Mouse (Mus musculus) kidney, adult 2 months (tissue): ENCODE results near the gene Btg2. TPM values are rescaled to one million over a fixed set of nuclear protein-coding genes. Genes with fewer than 3 reads are reported as not detected.

Experiments
- DNase-seq: peaks from one replicate; pipeline ENCODE4 v3.0.0; 2021
- H3K27ac ChIP-seq: fragments of 200-500 bp; 2 replicates; pipeline ENCODE4 v1.5.1; 2012; ENCODE audit warnings: low read depth, low read length, control low read depth, inconsistent platforms; ENCODE audit not compliant: insufficient read depth
- H3K27me3 ChIP-seq: fragments of 200-500 bp; replicated peaks from 2 replicates; pipeline ENCODE4 v1.6.1; 2012; ENCODE audit warnings: mild to moderate bottlenecking, moderate library complexity, low read length, inconsistent platforms; ENCODE audit not compliant: control insufficient read depth, insufficient read depth
- H3K36me3 ChIP-seq: fragments of 200-500 bp; 2 replicates; pipeline ENCODE4 v1.6.1; 2012; ENCODE audit warnings: mild to moderate bottlenecking, moderate library complexity, low read length, inconsistent platforms; ENCODE audit not compliant: control insufficient read depth, insufficient read depth
- H3K4me1 ChIP-seq: fragments of 200-500 bp; 2 replicates; pipeline ENCODE4 v1.6.1; 2011; ENCODE audit warnings: low read length; ENCODE audit not compliant: control insufficient read depth, insufficient read depth
- H3K4me3 ChIP-seq: fragments of 200-500 bp; 2 replicates; pipeline ENCODE4 v1.5.1; 2011; ENCODE audit warnings: mild to moderate bottlenecking, low read depth, low read length, control low read depth; ENCODE audit not compliant: insufficient read depth
- CTCF ChIP-seq: fragments of 200-500 bp; conservative IDR thresholded peaks from 2 replicates; pipeline ENCODE4 v1.5.1; 2011; ENCODE audit warnings: low read depth, mild to moderate bottlenecking, control low read depth, low read length, moderate library complexity, mixed read lengths; ENCODE audit not compliant: insufficient read depth, insufficient read length
- POLR2A ChIP-seq: fragments of 200-500 bp; IDR thresholded peaks from one replicate; pipeline ENCODE4 v1.6.1; 2011; ENCODE audit warnings: low read depth, low read length, control low read depth
- WGBS: fragments of 180-500 bp; shearing (Covaris S2); methylation state at CpG from one replicate; pipeline ENCODE4 v1.1.7; 2018; 5-methylcytosine and 5-hydroxymethylcytosine counted together
- polyA plus RNA-seq: library from polyadenylated mRNA; depleted of rRNA; stranded (reverse); fragments of >200 nt; gene quantifications from 2 replicates; pipeline ENCODE4 v1.2.3, GENCODE M21; 2012

Gene Btg2
- polyA plus RNA-seq, 1 experiment: 23.7 TPM

DNA sequence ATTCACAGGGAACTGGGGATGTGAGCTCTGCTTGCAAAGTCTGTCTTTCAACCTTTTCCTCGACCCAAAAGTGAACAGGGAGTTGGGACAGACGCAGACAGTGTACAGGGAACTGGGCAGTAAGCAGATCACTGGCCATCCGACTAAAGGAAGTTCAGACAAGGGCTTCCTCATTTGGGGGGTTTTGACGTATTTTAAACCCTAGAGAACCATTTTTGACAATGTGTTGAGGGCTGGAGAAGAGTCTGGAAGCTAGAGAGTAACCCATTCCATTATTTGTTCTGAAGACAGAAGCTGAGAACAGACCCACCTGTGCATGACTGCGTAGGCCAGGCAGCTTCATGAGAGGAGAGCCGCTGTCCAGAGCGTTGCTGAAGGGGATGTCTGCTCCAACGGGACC is 4.8 kb upstream of the Btg2 start:
- no peak overlapping the region for H3K27ac ChIP-seq

DNA sequence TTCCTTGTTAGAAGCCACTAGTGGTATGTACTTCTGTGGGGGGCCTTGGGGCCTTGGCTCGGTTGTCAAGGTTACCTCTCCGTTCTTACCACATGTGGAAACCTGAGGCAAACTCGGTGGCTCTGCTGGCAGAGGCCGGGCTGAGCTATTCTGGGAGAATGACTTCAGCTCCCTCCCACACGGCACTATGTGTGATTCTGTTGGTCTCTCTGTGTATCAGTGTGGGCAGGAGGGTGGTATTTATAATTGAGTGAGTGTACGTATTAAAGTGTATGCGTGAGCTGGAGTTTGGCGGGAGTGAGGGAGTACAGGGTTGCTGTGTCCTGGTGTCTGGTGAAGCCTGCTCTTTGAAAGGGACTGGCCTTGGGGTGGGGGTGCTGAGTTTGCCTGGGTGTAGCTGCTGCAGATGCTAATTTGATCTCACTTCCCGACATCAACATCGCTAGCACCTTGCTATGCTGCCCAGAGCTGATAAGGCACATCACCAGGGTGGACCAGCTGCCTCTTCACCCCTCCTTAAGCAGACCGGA is 4.1 kb upstream of the Btg2 start:
- H3K27ac ChIP-seq: peak overlapping the region; percentile 30; the same call in 1 of the 2 replicates
- no peak for DNase-seq
- H3K36me3 ChIP-seq: no peaks in the 10 kb centered on the region
- no peak for TF ChIP-seq POLR2A
- no peak for TF ChIP-seq CTCF
- H3K27me3 ChIP-seq: no peaks in the 10 kb centered on the region
- WGBS: 58% methylated on average over 11 of the region's 11 CpGs
- H3K4me1 ChIP-seq: peaks cover 22% of the 10 kb centered on the region; the same call in 1 of the 2 replicates
- no peak overlapping the region for H3K4me3 ChIP-seq

More for the DNA sequence above, 4.8 kb upstream of the Btg2 start:
- 88% methylated on average over 8 of the region's 8 CpGs for whole genome bisulfite sequencing
- TF ChIP-seq CTCF: no peak
- TF ChIP-seq POLR2A: no peak
- Histone ChIP-seq H3K27me3 (no peaks in the 10 kb centered on the region), H3K4me3 (no peak overlapping the region), H3K4me1 (peaks cover 22% of the 10 kb centered on the region; the same call in 1 of the 2 replicates), H3K36me3 (no peaks in the 10 kb centered on the region)
- DNase-seq: no peak

DNA sequence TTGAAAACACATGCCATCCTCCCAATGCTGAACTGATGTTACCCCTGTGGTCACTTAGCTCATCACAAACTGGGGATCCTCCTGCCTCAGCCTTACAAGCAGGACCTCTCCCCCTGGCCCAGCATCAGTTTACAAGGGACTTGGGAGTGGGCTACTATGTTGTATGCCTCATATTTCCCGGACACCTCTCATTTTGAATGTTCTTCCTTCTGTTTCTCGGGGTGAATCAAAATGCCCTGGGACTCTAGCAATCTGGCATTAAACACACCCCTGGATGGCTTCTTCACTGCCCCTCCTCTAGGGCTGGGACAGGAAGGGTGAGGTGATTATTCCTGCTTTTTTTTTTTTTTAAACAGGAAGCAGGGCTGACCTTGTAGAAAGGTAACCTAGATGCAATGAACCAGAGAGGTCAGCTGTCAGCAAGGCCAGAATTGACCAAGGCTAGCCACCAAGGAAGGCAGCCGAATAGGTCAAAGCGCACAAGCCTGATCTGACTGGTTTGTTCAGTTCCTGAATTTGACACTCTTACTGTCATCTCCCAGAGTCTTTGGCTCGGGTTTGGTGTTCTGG is 2.0 kb upstream of the Btg2 start:
- Histone ChIP-seq H3K36me3 (peaks cover 2% of the 10 kb centered on the region; the same call in 1 of the 2 replicates), H3K4me1 (peaks cover 14% of the 10 kb centered on the region; the same call in 1 of the 2 replicates), H3K27me3 (no peaks in the 10 kb centered on the region), H3K27ac (peak overlapping the region; percentile 21; the same call in 1 of the 2 replicates), H3K4me3 (no peak overlapping the region)
- DNase-seq: peak; percentile 66
- 51% methylated on average over 5 of the region's 5 CpGs for WGBS
- TF ChIP-seq POLR2A (no peak), CTCF (no peak)

DNA sequence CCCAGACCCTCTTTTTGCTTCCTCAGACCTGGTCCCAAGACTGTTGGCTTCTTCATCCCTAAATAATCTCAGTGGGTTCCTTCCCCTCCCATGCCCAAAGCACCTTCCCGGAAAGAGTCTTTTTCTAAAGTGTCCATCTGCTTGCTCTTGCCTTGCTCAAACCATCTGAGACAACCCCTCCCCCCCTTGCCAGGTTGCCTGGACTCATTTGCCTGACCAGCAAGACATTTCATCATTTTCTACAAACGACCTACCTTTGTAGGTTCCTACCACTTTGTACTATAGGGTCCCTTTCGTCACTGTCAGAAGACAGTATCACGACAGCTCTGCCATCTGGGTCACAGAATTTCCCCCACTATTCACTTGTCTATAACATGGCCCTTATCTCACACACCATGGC is 1.5 kb upstream of the Btg2 start:
- TF ChIP-seq CTCF: no peak
- TF ChIP-seq POLR2A: no peak
- no peak overlapping the region for H3K4me3 ChIP-seq
- H3K36me3 ChIP-seq: peaks cover 2% of the 10 kb centered on the region; the same call in 1 of the 2 replicates
- WGBS: 89% methylated on average over 4 of the region's 4 CpGs
- H3K27ac ChIP-seq: peak overlapping the region; percentile 20
- peaks cover 14% of the 10 kb centered on the region; the same call in 1 of the 2 replicates for H3K4me1 ChIP-seq
- H3K27me3 ChIP-seq: no peaks in the 10 kb centered on the region
- no peak for DNase-seq

DNA sequence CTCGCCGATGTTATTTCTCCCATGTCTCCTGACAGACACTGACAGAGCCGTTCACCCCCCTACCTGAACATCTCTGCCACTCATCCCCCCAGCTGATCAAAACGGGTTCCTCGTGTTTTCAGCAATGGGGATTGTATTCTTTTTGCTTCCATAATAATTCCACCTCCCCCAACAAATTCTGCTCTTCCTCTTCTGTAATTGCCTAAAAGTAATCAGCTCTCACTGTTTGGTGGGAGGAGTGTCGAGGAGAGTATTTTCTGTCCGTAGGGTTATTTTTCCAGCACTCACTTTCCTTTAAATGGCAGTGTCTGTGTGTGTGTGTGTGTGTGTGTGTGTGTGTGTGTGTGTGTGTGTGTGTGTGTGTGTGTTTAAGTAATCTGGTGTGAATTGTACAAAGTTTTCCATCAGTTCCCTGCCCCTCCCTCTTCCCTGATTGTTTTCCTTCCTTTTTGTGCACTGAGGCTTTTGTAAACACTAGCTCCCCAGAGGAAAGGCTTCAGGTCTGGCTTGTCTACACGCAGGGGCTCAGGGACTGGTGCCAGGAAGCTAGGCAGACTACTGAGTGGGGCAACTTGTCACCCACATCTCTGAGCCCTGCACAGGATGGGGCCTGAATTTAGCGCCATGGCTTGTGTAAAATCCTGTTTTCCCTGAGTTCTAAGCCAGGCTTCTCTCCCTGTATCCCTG is 700 bp upstream of the Btg2 start:
- H3K27me3 ChIP-seq: no peaks in the 10 kb centered on the region
- peaks cover 2% of the 10 kb centered on the region; the same call in 1 of the 2 replicates for H3K36me3 ChIP-seq
- H3K27ac ChIP-seq: peak overlapping the region; percentile 85
- H3K4me3 ChIP-seq: peak overlapping the region; percentile 25
- H3K4me1 ChIP-seq: peaks cover 14% of the 10 kb centered on the region; the same call in 1 of the 2 replicates
- 16% methylated on average over 9 of the region's 9 CpGs for WGBS
- DNase-seq: peak; percentile 89
- TF ChIP-seq POLR2A (no peak), CTCF (no peak)

DNA sequence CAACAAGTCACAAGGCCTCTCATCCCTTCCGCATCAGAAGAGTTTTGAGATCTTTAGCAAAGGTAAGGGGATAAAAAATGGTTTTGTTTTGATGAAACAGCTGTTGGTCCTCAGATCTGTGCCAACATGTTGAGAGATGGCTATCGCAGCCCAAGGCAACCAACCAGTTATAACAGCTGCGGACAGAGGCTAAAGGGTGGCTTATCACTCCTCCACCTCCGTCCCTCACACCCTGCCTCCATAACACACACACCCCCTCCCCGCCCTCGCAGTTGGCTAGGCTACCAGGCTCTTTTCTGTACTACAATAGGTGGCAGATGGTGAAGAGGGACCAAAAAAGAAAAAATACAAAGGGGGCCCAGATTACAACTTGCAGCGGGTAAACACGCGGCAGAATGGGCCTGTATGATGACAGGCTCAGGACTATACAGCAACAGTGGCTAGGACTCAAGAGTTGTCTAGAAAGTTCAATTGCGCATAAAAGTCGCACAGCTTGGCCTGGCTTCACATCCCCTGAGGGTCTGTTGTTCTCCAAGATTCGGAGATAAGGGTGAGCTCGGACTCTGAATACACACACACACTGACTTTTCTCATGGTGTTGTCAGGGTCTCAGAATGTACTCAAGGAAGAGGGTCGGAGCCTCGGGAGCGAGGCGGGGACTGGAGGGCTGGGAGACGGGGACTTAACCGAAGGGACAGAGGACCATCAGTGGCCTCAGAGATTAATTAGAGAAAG is 692 bp downstream of the Btg2 start:
- Histone ChIP-seq H3K4me3 (peak overlapping the region; percentile 80), H3K4me1 (peaks cover 22% of the 10 kb centered on the region), H3K27ac (peak overlapping the region; percentile 83), H3K36me3 (peaks cover 2% of the 10 kb centered on the region; the same call in 1 of the 2 replicates), H3K27me3 (no peaks in the 10 kb centered on the region)
- 11% methylated on average over 19 of the region's 19 CpGs for WGBS
- no peak for DNase-seq
- no peak for TF ChIP-seq POLR2A
